Comparison of ENCODE assay signal across 9 mouse cellular contexts in genomic region chr11:63164756-63165484, GRCm38 (mm10). TPM values are rescaled to one million over a fixed set of nuclear protein-coding genes. Genes with fewer than 3 reads are reported as not detected.
DNase-seq lines count a peak whose midpoint lies in the region; ATAC-seq and TF ChIP-seq lines count a peak whose summit lies in the region.
"Had no signal": no experiment of that assay in that cellular context is flagged by ENCODE, and none has a peak within 500 bp of the region (broad histone marks: within the 10 kb centered on the region; RNA-seq: fewer than 3 reads in every experiment).

No protein-coding gene starts in this region.

- no peak for TF ChIP-seq EP300 in lung, postnatal 0 days (IDR thresholded peaks at IDR 0.05)

- no peaks in the 10 kb centered on the region; the same call in 1 of the 2 replicates for H3K4me1 ChIP-seq in lung, postnatal 0 days (ENCODE audit: insufficient read depth, low read depth, low read length)

- no peak overlapping the region for H3K4me2 ChIP-seq in lung, postnatal 0 days (replicated peaks; ENCODE audit: low read depth, low read length)

- no peaks in the 10 kb centered on the region for H3K9me3 ChIP-seq in lung, postnatal 0 days (ENCODE audit: low read length)

- peak; percentile 77 for TF ChIP-seq CTCF in lung, postnatal 0 days (IDR thresholded peaks at IDR 0.05)

- H3K36me3 ChIP-seq in lung, postnatal 0 days (ENCODE audit: insufficient read depth, low read length) = 0 out of 2 replicates have a peak, but pooled peaks cover under 1% of the 10 kb centered on the region

- H3K4me3 ChIP-seq in lung, postnatal 0 days (ENCODE audit: low read depth, low read length) = no peak overlapping the region

- H3K27ac ChIP-seq in lung, postnatal 0 days (ENCODE audit: low read length) = 0 out of 2 replicates have a peak overlapping the region, but pooled peaks have one; percentile 33

- no peak for ATAC-seq in lung, postnatal 0 days
- ATAC-seq in megakaryocyte progenitor cell, adult 5-6 weeks (replicated peaks; ENCODE audit: poor library complexity) = peak; percentile 65

- 41% methylated on average over 7 of the region's 7 CpGs for WGBS in lung, postnatal 0 days

- no peak overlapping the region for H3K9ac ChIP-seq in lung, postnatal 0 days (replicated peaks; ENCODE audit: low read depth)

- DNase-seq in gastrocnemius, postnatal 25 days = peak; percentile 4
- no peak for DNase-seq in gastrocnemius, adult 18-20 months (ENCODE audit: low spot score)
- DNase-seq in lung, postnatal 0 days (ENCODE audit: low spot score) = peak; percentile 56
- DNase-seq in lung, postnatal 4 days = no peak
- DNase-seq in MN1 (ENCODE audit: low spot score) = peak; percentile 29
- no peak for DNase-seq in adrenal gland, adult 8-10 months
- no peak for DNase-seq in Muller cell, postnatal 12 days (ENCODE audit: inconsistent ontology term)
- DNase-seq: adrenal gland, postnatal 14 days had no signal

- no peaks in the 10 kb centered on the region for H3K27me3 ChIP-seq in lung, postnatal 0 days (replicated peaks; ENCODE audit: insufficient read depth, low read length)

RNA-seq across cellular contexts. Expression of gene Pmp22, which starts 36.1 kb away (rescaled TPM):
- total RNA-seq in gastrocnemius, postnatal 25 days (2021) = 10 to 100 TPM; 67.7 to 85.9 TPM
- total RNA-seq in gastrocnemius, adult 18-20 months (2021) = 10 to 100 TPM; 29.9 to 33.8 TPM
- polyA plus RNA-seq in lung, postnatal 0 days (2015; fragmentation: Nextera tagmentation; extraction: Ambion mirVana) = 523 and 539 TPM in 2 replicates
- not detected in 2 replicates for total RNA-seq in megakaryocyte progenitor cell, adult 5-6 weeks (2015)
- not detected in 2 replicates for total RNA-seq in megakaryocyte progenitor cell, adult 5-6 weeks (2017)
- total RNA-seq in adrenal gland, adult 8-10 months (2022) = 100 to 1,000 TPM in 3 of 4 experiments, 10 to 100 TPM in 1; 92.8 to 116 (median 109) TPM

Comparison
In these comparisons a context has a peak if more than half of its experiments do, and no peak if none do; other contexts are left out.
1. DNase-seq: peak in gastrocnemius, postnatal 25 days (single experiment), lung, postnatal 0 days (single experiment) and MN1 (single experiment); none in gastrocnemius, adult 18-20 months (single experiment), lung, postnatal 4 days (0 of 2), adrenal gland, adult 8-10 months (single experiment) and Muller cell, postnatal 12 days (single experiment).
2. RNA of gene Pmp22, which starts 36.1 kb away (total RNA-seq): 92.8 to 116 TPM in adrenal gland, adult 8-10 months, 67.7 to 85.9 TPM in gastrocnemius, postnatal 25 days and 29.9 to 33.8 TPM in gastrocnemius, adult 18-20 months; not detected in megakaryocyte progenitor cell, adult 5-6 weeks; every median in the first group is over 10 times any median in the second.